In the genomic region with DNA sequence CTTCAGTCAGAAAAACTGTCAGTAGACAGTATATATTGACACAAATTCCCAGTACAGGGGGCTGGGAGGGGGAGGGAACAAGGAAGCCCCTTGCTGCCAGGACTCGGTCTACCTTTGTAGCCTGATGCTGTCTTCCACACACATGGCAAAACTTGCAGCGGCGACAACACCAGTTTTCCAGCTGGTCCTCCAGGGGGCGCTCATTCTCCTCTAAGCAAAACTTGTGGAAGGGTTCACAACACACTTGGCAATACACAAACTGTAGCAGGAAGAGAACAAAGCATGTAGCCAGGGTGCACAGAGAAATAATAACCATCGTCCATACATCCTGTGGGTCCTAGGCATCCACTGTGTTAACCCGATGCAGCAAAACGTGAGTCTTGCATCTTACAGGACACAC, we compare ENCODE assay signal across 8 mouse cellular contexts. TPM values are rescaled to one million over a fixed set of nuclear protein-coding genes. Genes with fewer than 3 reads are reported as not detected.
DNase-seq lines count a peak whose midpoint lies in the region; TF ChIP-seq lines count a peak whose summit lies in the region.
"Had no signal": no experiment of that assay in that cellular context is flagged by ENCODE, and none has a peak within 500 bp of the region (broad histone marks: within the 10 kb centered on the region; RNA-seq: fewer than 3 reads in every experiment).

No protein-coding gene starts in this region.

- in situ Hi-C loops in ES-E14 (cut with MboI; ENCODE audit: low sequenced_read_pairs in 2 of 2, unreplicated experiment in 2 of 2) = no loop called here

- peak; percentile 91 for TF ChIP-seq CTCF in gastrocnemius, adult 2 months (IDR thresholded peaks at IDR 0.05)
- TF ChIP-seq CTCF in layer of hippocampus, adult 2 months (conservative IDR thresholded peaks at IDR 0.05) = peak; percentile 95

- H3K9me3 ChIP-seq in ES-E14 (ENCODE audit: control insufficient read depth, insufficient read depth, low read depth, low read length) = no peaks in the 10 kb centered on the region
- H3K9me3 ChIP-seq: limb, embryonic 15.5 days had no signal

- intact Hi-C loops in gastrocnemius, adult 2 months (cut with DNase I) = loop anchor here (1.0 kb wide), 1 partner anchor 131 kb away; no protein-coding TSS in a partner anchor

- no peak overlapping the region for H3K27ac ChIP-seq in ES-E14 (ENCODE audit: insufficient read depth, low read depth, low read length, poor library complexity, severe bottlenecking)
- peak overlapping the region; percentile 38; the same call in 1 of the 2 replicates for H3K27ac ChIP-seq in gastrocnemius, adult 2 months
- no peak overlapping the region for H3K27ac ChIP-seq in layer of hippocampus, adult 2 months
- H3K27ac ChIP-seq: limb, embryonic 15.5 days had no signal

- peak; percentile 87 for DNase-seq in B cell, adult 2 months
- peak; percentile 69 for DNase-seq in ES-E14 (ENCODE audit: low read depth, low spot score)
- peak; percentile 76 to 78 for DNase-seq in cerebellum, adult 18-20 months
- peak; percentile 86 for DNase-seq in gastrocnemius, adult 2 months
- DNase-seq in layer of hippocampus, adult 2 months (ENCODE audit: low spot score in 2 of 2) = peak; percentile 49 to 80
- peak; percentile 81 for DNase-seq in lung, postnatal 14 days
- DNase-seq in spleen, adult 12 weeks (ENCODE audit: low spot score) = peak; percentile 62

- H3K36me3 ChIP-seq in ES-E14 (ENCODE audit: control insufficient read depth, insufficient read depth, low read length, poor library complexity, severe bottlenecking) = peaks cover 41% of the 10 kb centered on the region

- no peak overlapping the region for H3K9ac ChIP-seq in ES-E14 (ENCODE audit: insufficient read depth, low read depth, low read length, poor library complexity, severe bottlenecking)
- H3K9ac ChIP-seq: limb, embryonic 15.5 days had no signal

- no peaks in the 10 kb centered on the region for H3K4me1 ChIP-seq in ES-E14 (ENCODE audit: control insufficient read depth in 2 of 2, insufficient read depth in 2 of 2, low read length in 2 of 2, poor library complexity in 1 of 2)
- H3K4me1 ChIP-seq: limb, embryonic 15.5 days had no signal

- H3K4me3 ChIP-seq in ES-E14 (ENCODE audit: insufficient read depth in 1 of 2, low read depth in 1 of 2, low read length in 2 of 2, poor library complexity in 1 of 2, severe bottlenecking in 1 of 2) = no peak overlapping the region
- H3K4me3 ChIP-seq in gastrocnemius, adult 2 months = no peak overlapping the region
- no peak overlapping the region for H3K4me3 ChIP-seq in layer of hippocampus, adult 2 months
- H3K4me3 ChIP-seq: limb, embryonic 15.5 days had no signal

TF ChIP-seq in ES-E14, 5 proteins besides CTCF, POLR2A, EP300 and RAD21:
- TF ChIP-seq MAFK (IDR thresholded peaks at IDR 0.05; ENCODE audit: insufficient read depth, low read depth, low read length) (no peak), ZC3H11A (IDR thresholded peaks at IDR 0.05; ENCODE audit: borderline replicate concordance, low read depth, low read length) (no peak; the same call in 1 of the 2 replicates), HCFC1 (IDR thresholded peaks at IDR 0.05; ENCODE audit: borderline replicate concordance, insufficient read depth, low read length) (no peak), CHD2 (IDR thresholded peaks at IDR 0.05; ENCODE audit: low read depth, low read length) (no peak), ZNF384 (IDR thresholded peaks at IDR 0.05; ENCODE audit: low read depth, low read length) (no peak)

RNA-seq across cellular contexts. Expression of gene Ttc36, which starts 33.6 kb away (rescaled TPM):
- 0.80 and 2.2 TPM in 2 replicates for total RNA-seq in ES-E14 (2012; rRNA removed)
- total RNA-seq in gastrocnemius, adult 2 months (2021) = under 1 TPM; 0.25 to 0.41 TPM
- total RNA-seq in layer of hippocampus, adult 2 months (2021) = 1 to 10 TPM; 1.1 to 1.7 TPM

RNA-seq across cellular contexts. Expression of gene Tmem25, which starts 37.3 kb away (rescaled TPM):
- 0.54 and 1.0 TPM in 2 replicates for total RNA-seq in ES-E14 (2012; rRNA removed)
- 1 to 10 TPM; 4.2 to 7.9 TPM for total RNA-seq in gastrocnemius, adult 2 months (2021)
- 10 to 100 TPM; 50.0 to 50.3 TPM for total RNA-seq in layer of hippocampus, adult 2 months (2021)

RNA-seq across cellular contexts. Expression of gene Kmt2a, which starts 44.7 kb away (rescaled TPM):
- total RNA-seq in ES-E14 (2012; rRNA removed) = 23.6 and 25.2 TPM in 2 replicates
- total RNA-seq in gastrocnemius, adult 2 months (2021) = 10 to 100 TPM; 21.5 to 21.7 TPM
- total RNA-seq in layer of hippocampus, adult 2 months (2021) = 10 to 100 TPM; 68.3 to 80.7 TPM

Comparison
In these comparisons a context has a peak if more than half of its experiments do, and no peak if none do; other contexts are left out.
1. RNA of gene Tmem25, which starts 37.3 kb away (total RNA-seq): 50.0 to 50.3 TPM in layer of hippocampus, adult 2 months; 4.2 to 7.9 TPM in gastrocnemius, adult 2 months and 0.54 to 1.0 TPM in ES-E14; every median in the first group is over 4 times any median in the second.
2. Peak in every context shown above with its lines, with median percentiles within 50 percentile points of each other: DNase-seq.